Mouse (Mus musculus) limb, embryonic 11.5 days (tissue): ENCODE data around the gene Mypop. TPM values are rescaled to one million over a fixed set of nuclear protein-coding genes. Genes with fewer than 3 reads are reported as not detected.
A peak's percentile ranks its signal among the peaks of the same experiment; 100 is the strongest.

Experiments used
- ATAC-seq: fragments of 200-750 bp; cut with Nextera tagmentation; 2 replicates; pipeline ENCODE4 v1.8.0; 2017; ENCODE audit warnings: low read depth; ENCODE audit not compliant: insufficient number of reproducible peaks, low FRiP score, low TSS enrichment
- DNase-seq: peaks from one replicate; pipeline ENCODE4 v3.0.0-alpha.2; 2015; ENCODE audit warnings: low spot score
- H3K27ac ChIP-seq: fragments of 300-500 bp; sonication (generic); replicated peaks from 2 replicates; pipeline ENCODE4 v1.5.1; 2014; ENCODE audit warnings: low read depth, mild to moderate bottlenecking, low read length
- H3K27me3 ChIP-seq: fragments of 300-500 bp; sonication (generic); 2 replicates; pipeline ENCODE4 v1.6.1; 2014; ENCODE audit warnings: mild to moderate bottlenecking, low read length, mixed read lengths; ENCODE audit not compliant: control insufficient read depth, insufficient read depth
- H3K36me3 ChIP-seq: fragments of 300-500 bp; sonication (generic); 2 replicates; pipeline ENCODE4 v1.6.1; 2014; ENCODE audit warnings: mild to moderate bottlenecking, low read length, moderate library complexity, mixed read lengths; ENCODE audit not compliant: control insufficient read depth, insufficient read depth
- H3K4me1 ChIP-seq: fragments of 300-500 bp; sonication (generic); 2 replicates; pipeline ENCODE4 v1.6.1; 2014; ENCODE audit warnings: low read length, mixed read lengths; ENCODE audit not compliant: control insufficient read depth, insufficient read depth
- H3K4me2 ChIP-seq: fragments of 300-500 bp; sonication (generic); 2 replicates; pipeline ENCODE4 v1.6.1; 2014; ENCODE audit warnings: low read depth, mild to moderate bottlenecking, moderate library complexity; ENCODE audit not compliant: severe bottlenecking
- H3K4me3 ChIP-seq: fragments of 300-500 bp; sonication (generic); 2 replicates; pipeline ENCODE4 v1.5.1; 2014; ENCODE audit warnings: low read depth, low read length
- H3K9ac ChIP-seq: fragments of 300-500 bp; sonication (generic); 2 replicates; pipeline ENCODE4 v1.6.1; 2014; ENCODE audit warnings: mild to moderate bottlenecking, low read length
- H3K9me3 ChIP-seq: fragments of 300-500 bp; sonication (generic); 2 replicates; pipeline ENCODE4 v1.6.1; 2016; ENCODE audit warnings: low read length; ENCODE audit not compliant: control insufficient read depth
- WGBS: fragments of 180-500 bp; shearing (Covaris S2); extraction: QIAGEN DNeasy Blood & Tissue Kit; methylation state at CpG from one replicate; pipeline ENCODE4 v1.1.7; 2014; 5-methylcytosine and 5-hydroxymethylcytosine counted together
- polyA plus RNA-seq: library from polyadenylated mRNA; unstranded; fragments of >200 nt; fragmentation: Nextera tagmentation; extraction: Ambion mirVana; gene quantifications from 2 replicates; pipeline ENCODE4 v1.2.1, GENCODE M21; 2014

Gene Mypop
- polyA plus RNA-seq, 1 experiment from 2014 or later, result 5.7 TPM

- Histone ChIP-seq H3K27ac (peak within 1 kb of the TSS; percentile 84), H3K4me3 (peak within 1 kb of the TSS; percentile 91), H3K36me3 (peaks cover 15% of the 10 kb centered on the region), H3K9ac (peak within 1 kb of the TSS; percentile 91), H3K4me2 (peak within 1 kb of the TSS; percentile 94), H3K27me3 (no peaks in the 10 kb centered on the region), H3K9me3 (no peaks in the 10 kb centered on the region), H3K4me1 (peaks cover 23% of the 10 kb centered on the region)
- under 1% methylated on average over 83 of the region's 90 CpGs for WGBS
- ATAC-seq (peak; percentile 45; the same call in 1 of the 2 replicates), DNase-seq (peak; percentile 97)
These were observed 13.0 kb downstream of the Mypop start, which contains the start of gene Irf2bp1 for GRCm38 (mm10) chr7:19003902-19004630. TSS of gene Irf2bp1 (plus strand) at chr7:19004044.

- H3K4me1 ChIP-seq, result peaks cover 23% of the 10 kb centered on the region
- H3K27me3 ChIP-seq, result no peaks in the 10 kb centered on the region
- 0 out of 2 replicates have a peak overlapping the region, but pooled peaks have one; percentile 84 for H3K27ac ChIP-seq
- peak overlapping the region; percentile 94 for H3K4me2 ChIP-seq
- H3K9ac ChIP-seq, result peak overlapping the region; percentile 91
- peak overlapping the region; percentile 91 for H3K4me3 ChIP-seq
- ATAC-seq, result no peak
- 6% methylated on average over 32 of the region's 34 CpGs for WGBS
- no peak for DNase-seq
- H3K36me3 ChIP-seq, result peaks cover 15% of the 10 kb centered on the region
- no peaks in the 10 kb centered on the region for H3K9me3 ChIP-seq
These were observed 13.6 kb downstream of the Mypop start for GRCm38 (mm10) chr7:19004631-19005079.

- ATAC-seq (no peak), DNase-seq (no peak)
- peak overlapping the region; percentile 94 for H3K4me2 ChIP-seq
- peaks cover 23% of the 10 kb centered on the region for H3K4me1 ChIP-seq
- peaks cover 15% of the 10 kb centered on the region for H3K36me3 ChIP-seq
- H3K27me3 ChIP-seq, result no peaks in the 10 kb centered on the region
- H3K9me3 ChIP-seq, result no peaks in the 10 kb centered on the region
- H3K4me3 ChIP-seq, result peak overlapping the region; percentile 17; the same call in 1 of the 2 replicates
- no peak overlapping the region for H3K27ac ChIP-seq
- 88% methylated on average over 34 of the region's 34 CpGs for WGBS
- no peak overlapping the region for H3K9ac ChIP-seq
These were observed 14.5 kb downstream of the Mypop start for GRCm38 (mm10) chr7:19005417-19006121.

GRCm38 (mm10) chr7:19006476-19006875 is 15.4 kb downstream of the Mypop start:
- Histone ChIP-seq H3K27ac (no peak overlapping the region), H3K36me3 (peaks cover 15% of the 10 kb centered on the region), H3K4me3 (no peak overlapping the region), H3K9me3 (no peaks in the 10 kb centered on the region), H3K9ac (no peak overlapping the region), H3K4me2 (no peak overlapping the region; the same call in none of the 2 replicates), H3K4me1 (peaks cover 23% of the 10 kb centered on the region), H3K27me3 (no peaks in the 10 kb centered on the region)
- 6% methylated on average over 12 of the region's 12 CpGs for WGBS
- DNase-seq, result peak; percentile 92
- no peak for ATAC-seq

GRCm38 (mm10) chr7:19007026-19007977 is 16.3 kb downstream of the Mypop start:
- Histone ChIP-seq H3K4me3 (no peak overlapping the region), H3K27ac (no peak overlapping the region), H3K9ac (no peak overlapping the region), H3K4me2 (no peak overlapping the region), H3K4me1 (peaks cover 30% of the 10 kb centered on the region), H3K36me3 (peaks cover 15% of the 10 kb centered on the region), H3K27me3 (no peaks in the 10 kb centered on the region), H3K9me3 (no peaks in the 10 kb centered on the region)
- WGBS, result 73% methylated on average over 13 of the region's 13 CpGs
- no peak for ATAC-seq
- DNase-seq, result no peak

- no peak overlapping the region for H3K4me3 ChIP-seq
- H3K27ac ChIP-seq, result no peak overlapping the region
- DNase-seq (no peak), ATAC-seq (no peak)
- H3K9me3 ChIP-seq, result no peaks in the 10 kb centered on the region
- H3K4me2 ChIP-seq, result no peak overlapping the region
- no peak overlapping the region for H3K9ac ChIP-seq
- peaks cover 17% of the 10 kb centered on the region for H3K4me1 ChIP-seq
- H3K36me3 ChIP-seq, result peaks cover 7% of the 10 kb centered on the region
- 82% methylated on average over 7 of the region's 7 CpGs for WGBS
- H3K27me3 ChIP-seq, result no peaks in the 10 kb centered on the region
These were observed 19.5 kb downstream of the Mypop start for GRCm38 (mm10) chr7:19010581-19010980.

GRCm38 (mm10) chr7:19012025-19012621 is 21.1 kb downstream of the Mypop start:
- Histone ChIP-seq H3K27me3 (no peaks in the 10 kb centered on the region), H3K36me3 (peaks cover 2% of the 10 kb centered on the region; the same call in 1 of the 2 replicates), H3K9ac (peak overlapping the region; percentile 73), H3K4me1 (peaks cover 8% of the 10 kb centered on the region), H3K4me2 (peak overlapping the region; percentile 77), H3K27ac (peak overlapping the region; percentile 52; the same call in 1 of the 2 replicates), H3K9me3 (no peaks in the 10 kb centered on the region), H3K4me3 (peak overlapping the region; percentile 34)
- no peak for ATAC-seq
- 1% methylated on average over 30 of the region's 31 CpGs for WGBS
- peak; percentile 50 for DNase-seq
